Mouse (Mus musculus): Measurements from ENCODE around the gene Nrsn2.

DNA sequence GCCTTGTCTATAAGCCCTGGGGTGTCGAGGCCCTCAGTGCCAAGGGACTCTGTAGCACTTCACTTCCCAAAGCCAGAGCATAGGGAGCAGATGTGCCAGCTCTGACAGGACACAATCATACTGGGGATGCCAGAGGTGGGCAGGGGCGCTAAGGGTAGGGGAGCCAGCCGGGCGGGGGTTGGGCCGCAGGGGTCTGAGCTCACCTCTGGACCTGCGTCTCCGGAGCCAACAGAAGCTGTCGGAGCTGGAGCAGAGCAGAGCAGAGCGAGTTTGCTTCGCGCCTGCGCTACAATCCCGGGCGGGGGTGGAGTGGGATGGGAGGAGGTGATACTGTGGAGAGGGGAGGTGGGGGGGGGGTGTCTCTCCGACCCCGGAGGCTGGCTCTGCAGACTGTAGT is at the start of gene Nrsn2:
- no peak for TF ChIP-seq CTCF (IDR thresholded peaks at IDR 0.05; ENCODE audit: control insufficient read depth, insufficient read depth, insufficient read length)
- no peak for TF ChIP-seq MYOD1 (IDR thresholded peaks at IDR 0.05; ENCODE audit: control insufficient read depth, insufficient read length, low read depth)
- TF ChIP-seq MAX (IDR thresholded peaks at IDR 0.05): no peak
- no peak for TF ChIP-seq USF1 (IDR thresholded peaks at IDR 0.05; ENCODE audit: low read depth)

All from C2C12 (cell line).